Mouse (Mus musculus): Measurements from ENCODE around the gene Supt5.

The Supt5 gene

DNA sequence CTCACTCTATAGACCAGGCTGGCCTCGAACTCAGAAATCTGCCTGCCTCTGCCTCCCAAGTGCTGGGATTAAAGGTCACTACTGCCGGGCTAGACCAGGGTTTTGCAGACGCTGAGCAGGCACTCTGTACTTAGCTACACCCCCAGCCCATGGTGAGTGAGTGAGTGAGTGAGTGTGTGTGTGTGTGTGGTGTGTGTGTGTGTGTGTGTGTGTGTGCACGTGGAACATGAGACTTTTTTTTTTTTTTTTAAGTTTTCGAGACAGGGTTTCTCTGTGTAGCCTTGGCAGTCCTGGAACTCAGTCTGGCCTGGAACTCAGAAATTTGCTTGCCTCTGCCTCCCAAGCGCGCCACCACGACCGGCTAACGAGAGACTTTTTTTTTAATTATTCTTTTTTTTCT, 36.1 kb upstream of the Supt5 start:
- no peak for DNase-seq (ENCODE audit: low spot score)

DNA sequence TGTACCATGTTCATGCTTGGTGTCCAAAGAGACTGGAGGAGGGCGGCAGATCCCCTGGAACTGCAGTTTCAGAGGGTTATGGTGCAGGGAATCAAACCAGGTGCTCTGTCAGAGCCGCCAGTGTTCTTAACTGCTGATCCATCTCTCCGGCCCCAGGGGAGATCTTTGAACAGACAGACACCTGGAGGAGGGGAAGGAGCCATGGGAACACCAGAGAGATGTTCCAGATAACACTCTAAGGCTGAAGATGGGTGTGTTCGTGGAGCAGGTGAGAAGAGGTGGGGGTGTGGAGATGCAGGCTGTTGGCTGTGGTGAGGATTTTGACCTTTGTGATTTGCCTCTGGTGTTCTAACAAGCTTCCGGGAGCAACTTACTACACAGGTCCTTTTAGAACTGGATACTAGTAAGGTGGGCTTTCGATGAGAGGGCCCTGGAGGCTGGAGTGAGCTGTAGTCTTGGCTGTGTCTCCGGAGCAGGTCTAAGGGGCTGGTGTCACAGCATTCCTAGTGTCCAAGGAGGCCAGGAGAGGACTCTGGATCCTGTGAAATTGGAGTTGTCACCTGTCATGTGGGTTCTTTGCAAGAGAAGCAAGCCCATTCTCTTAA, 35.4 kb upstream of the Supt5 start:
- no peak for DNase-seq (ENCODE audit: low spot score)

DNA sequence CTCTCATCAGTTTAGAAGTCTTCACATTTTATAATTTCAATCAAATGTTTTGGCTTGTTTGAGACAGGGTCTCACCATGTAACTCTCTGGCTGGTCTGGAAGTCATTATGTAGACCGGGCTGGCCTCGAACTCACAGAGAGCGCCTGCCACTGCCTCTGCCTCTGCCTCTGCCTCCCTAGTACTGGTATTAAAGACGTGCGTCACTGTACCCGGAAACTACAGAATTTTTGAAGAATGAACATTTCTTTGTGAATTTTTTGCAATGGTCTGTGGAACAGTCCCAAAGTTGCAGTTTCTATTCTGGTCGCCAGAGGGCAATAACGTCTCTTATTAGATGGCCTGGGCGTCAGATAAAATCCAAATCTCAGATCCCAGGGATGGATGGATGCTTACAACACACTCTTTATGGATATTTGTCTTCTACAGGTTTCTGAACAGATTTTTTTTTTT, 34.6 kb upstream of the Supt5 start:
- peak; percentile 56 for DNase-seq (ENCODE audit: low spot score)

DNA sequence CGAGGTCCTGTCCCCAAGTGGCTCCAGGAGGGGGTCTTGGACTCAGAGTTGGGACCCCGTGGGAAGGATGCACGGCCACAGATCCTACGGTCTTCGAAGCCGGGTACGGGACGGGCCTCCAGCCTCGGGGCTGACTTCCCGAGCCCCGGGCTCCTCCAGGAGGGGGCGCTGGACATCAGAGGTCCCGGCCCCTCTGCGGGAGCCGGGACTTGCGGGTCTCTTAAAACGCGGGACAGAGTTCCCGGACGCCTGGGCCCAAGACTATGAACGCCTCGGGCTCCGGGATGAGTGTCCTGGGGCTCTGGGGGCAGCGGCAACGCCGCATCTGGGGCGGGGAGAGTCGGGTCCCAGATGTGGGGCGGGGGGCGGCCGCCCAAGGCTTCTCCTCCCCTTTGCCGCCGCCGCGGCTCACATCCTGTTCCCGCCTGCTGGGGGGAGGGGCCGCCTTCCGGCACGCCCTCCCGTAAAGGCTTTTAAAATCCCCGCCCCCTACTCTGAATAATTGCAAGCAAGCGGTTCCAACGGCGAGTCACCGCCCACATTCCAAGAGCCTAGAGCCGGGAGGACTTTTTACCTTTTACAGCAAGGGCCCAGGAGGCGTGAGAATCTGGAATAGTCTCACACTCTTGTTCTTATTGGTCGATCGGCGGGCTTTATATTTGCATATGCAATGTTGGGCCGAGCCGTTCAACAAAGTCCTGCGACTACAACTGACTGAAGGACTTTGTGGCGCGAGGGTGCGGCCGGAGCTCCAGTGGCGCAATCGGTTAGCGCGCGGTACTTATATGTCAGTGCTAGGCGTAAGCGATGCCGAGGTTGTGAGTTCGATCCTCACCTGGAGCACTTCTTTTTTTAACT, 33.9 kb upstream of the Supt5 start, which contains the start of gene Plekhg2:
Gene Plekhg2, minus strand, starts transcription at position 349 of the 858 bp plus-strand sequence.
- DNase-seq (ENCODE audit: low spot score): peak; percentile 98

DNA sequence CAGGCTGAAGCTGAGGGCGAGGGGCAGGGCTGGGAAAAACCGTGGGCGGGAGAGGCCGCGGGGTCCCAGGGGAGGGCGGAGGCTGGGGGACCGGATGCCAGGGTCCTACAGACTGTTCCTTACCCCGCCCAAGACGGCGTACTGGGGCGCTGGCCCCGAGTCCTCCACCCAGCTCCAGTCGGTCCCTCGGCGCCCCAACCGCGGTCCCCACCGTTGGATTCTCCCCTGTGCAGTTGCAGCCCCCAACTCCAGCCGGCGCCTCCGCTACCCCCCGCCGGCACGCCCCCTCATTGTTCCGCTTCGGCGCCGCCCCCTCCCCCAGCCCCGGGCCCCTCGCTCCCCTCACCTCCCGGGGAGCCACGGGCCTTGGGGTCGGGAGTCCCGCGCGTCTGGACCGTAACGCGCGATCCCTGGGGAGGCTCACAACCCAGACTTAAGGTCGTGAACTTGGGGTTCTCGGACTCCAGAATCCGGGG, 33.0 kb upstream of the Supt5 start:
- peak; percentile 51 for DNase-seq (ENCODE audit: low spot score)

DNA sequence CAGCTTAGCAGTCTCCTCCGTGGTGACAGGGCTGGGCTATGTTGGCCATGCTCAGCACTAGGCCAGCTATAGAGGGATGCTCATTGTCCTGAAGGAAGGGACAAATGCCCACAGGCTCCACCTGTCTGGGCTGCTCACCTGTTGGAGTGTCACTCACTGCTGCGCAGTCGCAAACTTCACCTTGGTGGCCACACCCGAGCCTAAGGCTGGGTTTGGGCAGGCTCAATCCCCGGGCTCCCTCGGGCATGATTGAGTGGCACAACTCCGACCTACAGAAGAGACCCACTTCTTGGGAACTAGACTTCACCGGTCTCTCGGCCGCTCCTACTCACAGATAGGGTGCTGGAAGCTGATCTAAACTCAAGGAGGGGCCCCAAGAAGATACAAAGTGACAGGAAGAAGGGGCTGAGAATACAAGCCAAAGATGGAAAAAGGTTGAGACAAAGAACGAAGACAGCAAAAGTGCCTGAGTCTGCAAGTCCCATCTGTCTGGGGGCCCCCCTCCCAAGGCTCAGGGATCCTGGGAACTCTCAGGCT, 32.5 kb upstream of the Supt5 start:
- DNase-seq (ENCODE audit: low spot score): no peak

DNA sequence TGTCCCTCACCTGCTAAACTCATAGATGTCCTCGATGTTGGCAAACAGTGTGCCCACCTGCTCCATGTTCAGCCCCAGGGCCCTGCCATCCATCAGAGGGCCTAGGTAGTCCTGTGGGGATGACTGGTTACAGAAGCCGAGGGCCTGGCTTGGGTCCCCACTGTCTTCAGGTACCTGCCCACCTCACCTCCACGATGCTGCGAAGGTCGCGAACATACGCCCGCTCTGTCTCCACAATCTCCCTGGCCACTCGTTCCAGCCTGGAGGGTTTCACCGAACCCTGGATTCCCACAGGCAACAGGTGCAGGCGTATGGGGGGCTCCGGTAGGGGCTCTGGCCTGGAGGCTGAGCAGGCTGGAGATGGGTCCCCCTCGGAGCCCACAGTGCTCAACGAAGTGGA, 31.5 kb upstream of the Supt5 start:
- DNase-seq (ENCODE audit: low spot score): no peak

DNA sequence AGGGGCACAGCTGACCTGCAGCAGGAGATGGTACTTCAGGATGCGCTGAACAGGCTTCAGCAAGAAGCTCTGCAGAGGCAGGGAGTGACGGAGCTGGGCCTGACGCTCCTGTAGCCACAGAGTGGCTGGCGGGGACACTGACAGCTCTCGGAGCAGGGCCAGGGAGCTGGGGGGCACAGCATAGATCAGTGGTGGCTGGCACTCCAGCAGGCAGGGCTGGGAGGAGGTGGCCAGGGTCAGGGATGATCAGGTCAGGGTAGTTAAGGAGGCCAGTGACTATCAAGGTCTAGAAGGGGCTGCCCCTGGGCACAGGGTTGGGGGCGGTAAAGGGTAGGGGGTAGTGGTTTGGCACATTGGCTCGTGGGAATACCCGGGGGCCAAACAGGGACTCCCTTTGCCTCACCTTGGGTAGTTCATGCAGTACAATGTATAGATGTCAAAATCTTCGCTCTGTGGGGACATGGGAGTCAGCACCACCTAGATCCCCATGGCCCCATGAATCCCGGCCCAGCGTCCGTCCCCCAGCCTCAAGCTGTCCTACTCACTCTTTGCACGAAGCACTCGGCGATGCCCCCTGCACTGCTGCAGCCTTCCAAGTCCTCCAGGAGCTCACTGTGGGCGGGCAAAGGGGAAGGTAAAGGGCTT, 29.9 kb upstream of the Supt5 start:
- no peak for DNase-seq (ENCODE audit: low spot score)

DNA sequence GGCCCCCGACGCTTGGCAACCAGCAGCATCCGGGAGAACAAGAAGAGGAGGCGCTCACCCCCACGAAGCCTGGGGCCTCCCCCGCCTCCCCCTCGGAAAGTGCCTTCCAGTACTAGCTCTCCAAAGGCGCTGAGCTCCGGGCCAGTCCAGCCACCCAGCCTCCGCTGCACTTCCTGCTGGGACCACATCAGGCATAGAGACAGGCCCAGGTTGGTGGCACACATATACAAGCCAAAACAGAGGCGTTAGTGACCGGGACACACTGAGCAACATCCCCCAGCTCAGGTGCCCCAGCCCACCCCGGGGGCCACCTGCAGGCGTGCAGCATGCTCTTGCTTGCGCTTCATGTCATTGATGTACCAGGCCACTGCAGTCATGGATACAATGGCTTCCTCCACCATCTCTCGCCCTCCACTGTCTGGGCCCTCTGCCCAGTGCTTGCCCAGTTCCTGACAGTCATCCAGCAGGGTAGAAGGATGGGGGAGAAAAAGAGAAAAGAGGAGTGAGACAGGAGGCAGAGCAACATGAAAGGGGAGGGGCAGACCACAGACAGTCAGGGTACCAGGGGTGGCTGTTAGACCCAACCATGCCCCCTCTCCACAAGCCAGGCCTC, 29.2 kb upstream of the Supt5 start:
- no peak for DNase-seq (ENCODE audit: low spot score)

DNA sequence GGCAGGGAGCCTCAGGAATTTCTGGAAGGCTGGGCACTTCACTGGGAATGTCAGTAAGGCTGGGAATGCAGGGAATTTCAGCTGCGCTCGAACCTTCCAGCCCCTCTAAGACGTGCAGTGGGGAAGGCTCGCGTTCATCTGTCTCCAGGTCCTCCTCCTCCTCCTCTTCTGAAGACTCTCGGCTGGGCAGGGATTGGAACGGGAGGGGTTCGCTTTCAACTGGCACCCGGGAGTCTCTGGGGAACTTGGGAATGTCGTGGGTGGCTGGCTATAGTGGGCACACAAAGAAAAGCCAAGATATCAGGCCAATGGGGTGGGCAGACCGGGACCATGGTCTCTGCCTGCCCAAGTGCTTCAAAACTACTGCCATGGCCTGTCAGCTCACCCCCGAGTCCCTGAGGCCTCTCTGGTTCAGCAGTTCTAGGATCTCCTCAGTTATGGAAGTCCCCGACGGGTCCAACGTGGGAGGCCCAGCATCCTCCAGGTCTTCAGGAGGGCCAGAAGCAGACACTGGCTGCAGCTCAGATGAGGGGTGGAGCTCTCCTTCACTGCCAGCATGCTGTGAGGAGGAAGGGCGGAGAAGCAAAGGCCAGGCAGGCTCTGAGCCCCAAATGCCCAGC, 24.0 kb upstream of the Supt5 start:
- DNase-seq (ENCODE audit: low spot score): no peak

DNA sequence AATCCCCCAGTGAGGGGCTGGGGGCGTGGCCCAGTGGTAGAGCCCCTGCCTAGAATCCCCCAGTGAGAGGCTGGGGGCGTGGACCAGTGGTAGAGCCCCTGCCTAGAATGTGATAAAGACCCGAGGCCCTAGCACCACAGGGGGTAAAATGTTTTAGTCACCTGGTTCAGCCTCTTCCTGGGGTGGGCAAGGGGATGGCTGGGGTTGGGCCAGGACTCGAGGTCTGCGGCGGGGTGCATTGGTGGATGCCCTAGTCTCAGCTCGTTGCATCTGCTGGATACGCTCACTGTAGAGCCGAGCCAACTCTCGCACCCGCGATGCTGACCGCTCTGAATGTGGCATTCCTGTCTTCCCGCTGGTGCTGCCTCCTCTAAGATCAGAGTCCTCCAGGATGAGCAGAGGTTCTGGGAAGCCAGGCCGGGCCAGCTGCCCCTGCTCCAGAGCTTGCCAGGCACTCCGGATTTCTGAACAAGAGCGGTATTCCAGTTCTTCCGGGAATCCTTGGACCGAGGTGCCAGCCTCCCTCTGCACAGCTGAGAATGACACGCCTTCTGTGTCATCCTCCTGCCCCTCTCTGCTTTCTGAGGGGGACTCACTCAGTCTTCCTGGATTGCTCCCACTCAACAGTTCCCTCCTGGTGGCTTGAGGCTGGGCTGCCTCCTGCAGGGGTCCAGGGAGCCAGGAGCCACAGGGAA, 23.2 kb upstream of the Supt5 start:
- no peak for DNase-seq (ENCODE audit: low spot score)

DNA sequence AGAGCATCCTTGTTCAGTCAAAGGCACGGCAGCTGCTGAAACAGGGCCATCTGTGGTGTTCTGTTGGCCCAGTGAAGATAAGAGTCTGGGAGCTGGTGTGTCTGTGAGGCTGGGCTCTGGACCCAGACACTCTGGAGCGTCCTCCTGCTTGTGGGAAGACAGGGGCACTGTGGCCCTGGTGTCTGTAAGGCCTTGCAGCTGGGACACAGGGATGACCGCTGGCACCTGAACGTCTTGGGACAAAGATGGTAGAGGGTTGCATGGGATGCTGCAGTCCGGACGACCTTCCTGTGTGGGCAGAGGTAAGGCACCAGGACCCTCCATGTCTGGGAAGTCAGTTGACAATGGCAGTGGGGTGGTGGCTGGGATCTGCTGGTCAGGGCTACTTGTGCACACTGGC, 21.7 kb upstream of the Supt5 start:
- DNase-seq (ENCODE audit: low spot score): no peak

DNA sequence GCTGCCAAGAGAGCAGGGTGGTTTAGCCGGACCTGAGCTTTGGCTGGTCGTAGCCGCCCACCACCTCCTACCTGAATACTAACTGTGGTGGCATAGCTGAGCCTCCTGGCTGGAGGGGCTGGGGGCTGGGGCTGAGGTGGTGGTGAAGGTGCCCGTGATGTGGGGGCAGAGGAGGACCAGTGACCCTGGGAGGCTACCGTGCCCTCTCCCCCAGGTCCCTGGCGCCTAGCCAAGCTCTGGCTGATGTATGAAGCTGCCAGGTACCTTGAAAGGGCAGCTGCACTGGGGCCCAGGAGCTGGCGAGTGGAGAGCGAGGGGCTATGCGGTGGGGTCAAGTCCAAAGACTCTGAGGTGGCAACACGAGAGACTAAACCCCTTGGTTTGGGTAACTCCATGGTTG, 21.3 kb upstream of the Supt5 start:
- no peak for DNase-seq (ENCODE audit: low spot score)

DNA sequence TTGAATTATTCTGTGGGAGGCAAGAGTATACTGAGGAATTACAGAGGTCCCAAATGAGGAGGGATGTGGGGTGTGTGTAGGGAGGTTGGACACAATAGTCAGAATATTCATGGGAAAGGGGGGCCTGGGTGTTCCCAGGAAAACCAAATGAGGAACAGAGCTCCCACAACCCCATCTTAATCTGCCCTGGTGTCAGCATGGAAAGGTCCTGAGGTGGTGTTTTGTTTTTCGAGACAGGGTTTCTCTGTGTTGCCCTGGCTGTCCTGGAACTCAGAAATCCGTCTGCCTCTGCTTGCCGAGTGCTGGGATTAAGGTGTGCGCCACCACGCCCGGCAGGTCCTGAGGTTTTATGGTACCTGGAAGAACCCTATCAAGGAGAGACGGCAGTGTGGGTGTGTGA, 19.9 kb upstream of the Supt5 start:
- DNase-seq (ENCODE audit: low spot score): no peak

DNA sequence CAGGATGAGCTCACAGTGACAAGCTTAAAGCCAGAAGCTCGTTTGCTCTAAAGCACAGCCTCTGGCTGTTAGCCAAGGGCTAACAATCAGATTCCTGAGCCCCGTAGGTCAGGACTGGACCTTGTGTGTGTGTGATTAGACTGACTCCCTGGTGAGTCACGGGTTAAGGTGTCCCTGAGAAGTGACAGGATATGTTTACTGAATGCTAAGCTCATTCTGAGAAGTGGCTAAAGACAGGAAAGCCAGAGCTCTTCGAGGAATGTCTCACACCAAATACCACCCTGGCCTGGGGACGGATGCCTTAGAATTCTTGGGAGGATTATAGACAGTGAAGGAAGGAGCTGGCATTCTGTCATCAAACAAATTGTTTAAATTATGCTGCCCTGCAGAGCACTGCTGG, 19.4 kb upstream of the Supt5 start:
- no peak for DNase-seq (ENCODE audit: low spot score)

DNA sequence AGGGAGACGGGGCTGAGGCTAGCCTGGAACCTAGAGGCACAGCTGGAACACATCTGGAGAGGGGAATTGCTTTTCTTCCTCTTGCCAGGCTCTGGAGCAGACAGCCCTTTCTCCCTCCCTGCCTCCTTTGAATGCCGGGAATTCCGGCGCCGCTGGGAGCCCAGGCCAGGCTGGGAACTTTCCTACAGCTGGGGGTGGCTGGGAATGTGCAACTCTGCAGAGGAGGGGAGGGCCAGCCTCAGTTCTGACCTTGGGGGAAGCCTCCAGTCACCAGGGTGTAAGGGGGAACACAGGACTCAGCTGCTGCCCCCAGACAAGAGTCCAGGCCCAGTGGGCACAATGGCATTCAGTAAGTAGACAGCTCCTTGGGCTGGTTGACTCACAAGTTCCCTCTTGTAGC, 18.4 kb upstream of the Supt5 start:
- DNase-seq (ENCODE audit: low spot score): peak; percentile 61

DNA sequence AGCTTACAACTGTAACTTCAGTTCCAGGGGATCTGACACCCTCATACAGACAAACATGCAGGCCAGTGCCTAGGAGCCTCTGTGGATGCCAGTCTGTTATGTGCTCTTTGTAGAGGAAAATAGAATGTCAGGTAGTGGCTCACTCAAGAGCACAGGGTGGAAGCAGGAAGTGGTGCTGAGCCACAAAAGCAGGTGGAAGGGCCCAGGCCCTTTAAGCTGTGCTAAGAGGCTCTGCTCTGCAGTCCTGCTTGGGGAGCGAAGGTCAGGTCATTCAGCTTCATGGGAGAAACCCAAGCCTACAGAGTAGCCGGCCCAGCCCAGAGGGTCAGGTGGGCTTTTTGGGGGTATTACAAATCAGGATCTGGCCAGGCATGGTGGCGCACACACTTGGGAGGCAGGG, 16.7 kb upstream of the Supt5 start:
- no peak for DNase-seq (ENCODE audit: low spot score)

DNA sequence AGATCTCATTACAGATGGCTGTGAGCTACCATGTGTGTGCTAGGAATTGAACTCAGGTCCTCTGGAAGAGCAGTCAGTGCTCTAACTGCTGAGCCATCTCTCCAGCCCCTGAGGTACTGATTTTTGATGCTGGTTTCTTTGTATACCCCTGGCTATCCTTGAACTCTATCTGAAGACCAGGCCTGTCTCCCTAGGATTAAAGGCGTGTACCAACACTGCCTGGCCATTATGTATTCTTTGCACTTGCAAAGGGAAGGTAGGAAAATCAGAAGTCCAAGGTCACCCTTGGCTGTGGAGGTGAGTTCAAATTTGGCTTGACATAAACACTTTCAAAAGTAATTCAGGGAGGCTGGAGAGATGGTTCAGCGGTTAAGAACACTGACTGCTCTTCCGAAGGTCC, 16.1 kb upstream of the Supt5 start:
- DNase-seq (ENCODE audit: low spot score): no peak

DNA sequence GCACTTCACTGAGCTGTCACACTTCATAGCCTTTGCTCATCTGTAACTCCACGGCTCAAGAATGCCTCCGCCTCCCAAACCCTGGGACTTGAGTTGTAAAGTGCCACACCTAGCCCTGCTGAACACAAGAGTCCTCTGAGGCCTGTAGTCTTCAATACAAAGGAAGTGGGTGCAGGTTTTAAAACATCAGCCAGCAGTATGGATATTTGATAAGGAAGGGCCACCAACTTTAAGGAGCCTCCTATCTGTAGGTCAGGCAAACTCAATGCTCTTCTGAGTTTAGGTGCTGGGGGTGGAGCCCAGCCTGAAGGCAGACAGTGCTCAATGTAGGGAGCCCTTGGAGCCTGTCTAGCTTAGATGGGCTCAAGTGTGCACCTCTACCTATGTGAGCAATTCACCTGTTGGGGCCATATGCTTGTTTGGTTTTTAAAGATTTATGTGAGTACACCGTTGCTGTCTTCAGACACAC, 15.6 kb upstream of the Supt5 start:
- DNase-seq (ENCODE audit: low spot score): no peak

DNA sequence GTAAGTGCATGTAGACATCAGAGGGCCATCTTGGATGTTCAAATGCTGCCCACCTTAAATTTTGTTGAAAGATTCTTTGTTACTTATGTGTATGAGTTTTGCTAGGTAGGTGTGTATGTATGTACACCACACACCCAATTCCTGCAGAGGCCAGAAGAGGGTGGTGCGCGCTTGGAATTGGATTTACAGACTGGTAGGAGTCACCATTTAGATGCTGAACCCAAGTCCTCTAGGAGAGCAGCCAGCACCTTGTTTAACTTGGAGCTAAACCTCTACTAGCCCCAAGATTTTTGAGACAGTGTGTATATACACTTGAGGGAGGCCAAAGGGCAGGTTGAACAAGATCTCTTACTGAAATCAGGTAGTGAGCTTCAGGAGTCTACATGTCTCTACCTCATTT, 14.7 kb upstream of the Supt5 start:
- no peak for DNase-seq (ENCODE audit: low spot score)

DNA sequence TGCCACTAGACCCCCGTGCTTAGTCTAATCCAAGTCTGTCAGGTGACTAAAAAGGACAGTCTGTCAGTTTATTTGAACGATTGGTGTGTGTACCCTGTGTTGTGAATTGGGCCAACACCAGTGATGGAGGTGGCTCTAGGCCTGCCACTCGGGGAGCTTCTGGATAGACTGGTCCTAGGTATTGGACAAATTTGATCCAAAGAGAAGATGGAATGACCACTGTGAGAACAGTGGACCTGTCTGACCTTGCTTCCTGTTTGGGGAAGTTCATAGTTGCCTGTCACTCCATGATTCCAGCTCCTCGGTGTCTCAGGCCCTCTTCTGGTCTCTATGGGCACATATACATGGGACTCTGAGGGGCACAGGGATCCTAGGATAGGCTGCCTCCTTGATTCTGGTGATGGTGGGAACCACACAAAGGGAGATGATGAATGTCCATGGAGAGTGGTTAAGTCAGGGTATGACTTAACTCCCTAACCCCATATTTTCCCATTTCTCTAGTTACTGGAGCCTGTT, 13.2 kb upstream of the Supt5 start:
- no peak for DNase-seq (ENCODE audit: low spot score)

All from ovary, adult 18-20 months (tissue).